Mouse (Mus musculus) adipocyte (in vitro differentiated cells): ENCODE data around the gene Lhfpl4.

Source experiments
- DNase-seq: peaks from one replicate; pipeline ENCODE4 v3.0.0-alpha.2; 2016; ENCODE audit warnings: low spot score

Gene Lhfpl4

DNA sequence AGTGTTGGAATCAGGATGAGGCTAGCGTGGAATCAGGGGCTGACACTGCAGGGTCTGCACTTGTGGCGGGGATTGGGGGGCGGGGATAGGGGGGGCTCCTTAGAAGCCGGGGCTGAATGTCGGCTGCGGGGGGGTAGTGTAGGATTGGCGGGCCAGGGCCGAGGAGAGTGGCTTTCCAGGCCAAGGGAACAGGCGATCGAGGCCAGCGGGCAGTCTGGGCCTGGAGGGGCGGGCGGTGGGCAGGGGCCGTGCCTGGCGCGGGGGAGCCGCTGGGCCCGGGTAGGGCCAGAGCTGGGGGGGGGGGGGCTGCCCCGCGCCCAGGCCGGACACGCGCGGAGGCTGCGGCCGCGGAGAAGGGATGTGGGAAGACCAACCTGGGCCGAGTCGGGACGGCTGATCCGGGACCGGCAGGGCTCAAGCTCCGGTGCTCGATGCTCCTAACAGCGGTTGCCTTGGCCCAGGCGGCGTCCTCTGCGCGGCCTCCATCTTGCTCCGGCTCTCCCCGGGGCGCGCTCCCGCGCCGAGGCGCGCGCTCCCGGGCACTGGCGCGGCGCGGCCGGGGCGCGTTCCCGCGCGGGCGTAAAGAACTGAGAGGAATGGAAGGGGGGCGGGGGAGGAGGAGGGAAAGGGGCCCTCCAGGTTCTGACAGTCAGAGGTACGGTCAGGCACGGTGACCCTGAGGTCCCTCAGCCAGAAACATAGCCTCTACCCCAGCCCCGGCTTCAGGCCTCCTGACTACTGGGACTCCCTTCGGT, at the start of gene Lhfpl4:
TSS of gene Lhfpl4 (minus strand) at position 544 of the 755 bp plus-strand sequence.
- DNase-seq, result no peak

DNA sequence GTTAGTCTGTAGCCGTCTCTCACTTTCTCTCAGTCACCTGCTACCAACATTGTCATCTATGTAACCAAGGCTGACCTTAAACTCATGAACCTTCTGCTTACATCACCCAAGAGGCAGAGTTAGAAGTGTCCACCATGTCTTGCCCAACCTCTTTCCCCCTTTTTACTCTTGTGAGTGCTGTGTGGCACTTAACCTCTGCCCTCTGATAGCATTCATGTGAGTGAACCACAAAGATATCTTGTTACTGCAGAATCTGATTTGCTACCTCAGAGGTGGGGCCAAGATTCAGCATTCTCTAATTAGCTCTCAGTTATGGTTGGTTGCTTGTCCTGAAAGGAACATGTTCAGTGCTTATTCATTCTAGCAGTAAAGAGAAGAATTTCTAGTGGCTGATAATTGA, 47.6 kb upstream of the Lhfpl4 start:
- no peak for DNase-seq

DNA sequence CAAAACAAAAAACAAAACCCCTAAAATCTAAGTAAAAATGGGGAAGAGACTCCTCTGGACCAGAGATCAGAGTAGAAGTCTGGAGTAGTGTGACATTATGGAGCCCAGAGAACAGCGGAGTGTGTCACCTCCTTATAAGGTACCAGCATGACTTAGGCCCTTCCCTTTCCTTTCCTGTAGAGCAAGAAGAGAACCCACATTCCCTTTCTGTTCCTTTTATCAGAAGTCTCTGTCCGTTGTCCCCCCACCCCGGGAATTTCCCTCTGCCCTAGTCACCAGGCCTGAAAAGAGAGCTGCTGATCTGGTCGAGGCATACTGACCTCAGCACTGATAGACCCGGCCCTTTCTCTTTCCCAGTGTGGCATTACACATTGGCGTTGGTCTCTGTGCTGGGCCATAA, 43.3 kb upstream of the Lhfpl4 start:
- DNase-seq, result peak; percentile 55

DNA sequence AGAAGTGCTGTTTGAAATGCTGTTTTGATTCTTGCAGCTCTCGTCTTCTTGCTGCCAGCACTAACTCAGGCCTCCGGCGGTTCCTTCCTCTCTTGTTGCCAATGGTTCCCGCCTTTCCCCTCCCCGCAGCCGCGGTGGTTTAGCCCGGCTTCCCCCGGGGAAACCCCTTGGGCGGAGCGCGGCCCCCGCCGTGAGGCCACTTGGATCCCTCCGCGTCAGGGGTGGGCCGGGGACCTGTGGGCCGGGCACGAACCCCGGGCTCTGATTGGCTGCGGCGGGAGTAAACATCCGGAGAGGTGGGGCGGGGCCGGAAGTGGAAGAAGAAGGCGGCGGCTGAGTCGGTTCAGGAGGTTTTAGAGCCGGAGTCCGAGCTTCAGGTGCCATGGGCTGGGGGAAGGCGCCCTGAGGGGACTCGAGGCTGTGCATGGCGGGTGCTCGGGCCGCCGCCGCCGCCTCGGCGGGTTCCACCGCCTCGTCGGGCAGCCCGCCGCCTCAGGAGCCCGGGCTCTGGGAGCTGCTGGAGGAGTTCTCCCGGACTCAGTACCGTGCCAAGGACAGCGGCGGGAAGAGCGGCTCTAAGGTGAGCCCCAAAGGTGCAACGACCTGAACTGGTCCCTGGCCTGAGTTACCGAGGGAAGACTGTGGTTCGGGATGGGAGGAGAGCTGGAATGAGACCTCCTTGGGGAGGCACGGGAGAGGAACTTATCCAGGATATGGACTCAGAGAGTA, 42.5 kb upstream of the Lhfpl4 start, which contains the start of gene Mtmr14:
TSS of gene Mtmr14 (plus strand) at position 302 of the 729 bp plus-strand sequence.
- DNase-seq, result peak; percentile 98

DNA sequence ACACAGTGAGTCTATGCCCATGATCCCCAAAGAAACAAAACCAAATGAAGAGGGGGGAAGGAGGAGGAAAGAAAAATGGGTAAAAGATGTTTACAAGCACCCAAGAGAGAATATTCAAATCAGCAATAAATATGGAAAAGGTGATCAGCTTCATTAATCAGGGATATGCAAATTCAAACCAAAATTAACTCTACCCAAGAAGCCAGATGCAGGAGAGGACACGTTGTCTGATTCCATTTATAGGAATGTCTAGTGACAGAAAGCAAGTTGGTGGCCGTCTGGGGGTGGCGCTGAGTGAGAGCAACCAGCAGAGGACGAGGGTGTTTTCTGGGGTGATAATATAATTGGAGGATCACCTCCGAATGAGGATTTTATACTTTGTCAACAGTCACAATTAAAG, 40.0 kb upstream of the Lhfpl4 start:
- no peak for DNase-seq

DNA sequence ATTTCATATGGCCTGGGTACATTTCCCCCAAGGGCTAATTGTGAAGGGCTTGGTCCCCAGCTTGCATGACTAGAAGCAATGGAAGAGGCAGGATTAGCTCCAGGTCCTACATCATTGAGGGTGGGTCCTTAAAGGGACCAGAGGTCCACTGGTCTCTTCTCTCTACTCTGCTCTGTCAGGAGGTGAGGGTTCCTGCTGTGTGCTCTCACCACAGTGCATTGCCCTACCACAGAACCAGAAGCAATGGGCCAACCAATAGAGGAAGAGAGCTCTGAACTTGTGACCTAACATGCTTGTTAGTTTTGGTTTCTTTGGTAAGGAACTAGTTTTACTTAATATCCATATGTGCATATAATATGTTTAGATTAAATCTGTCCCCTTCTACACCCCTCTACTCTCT, 31.5 kb upstream of the Lhfpl4 start:
- no peak for DNase-seq

DNA sequence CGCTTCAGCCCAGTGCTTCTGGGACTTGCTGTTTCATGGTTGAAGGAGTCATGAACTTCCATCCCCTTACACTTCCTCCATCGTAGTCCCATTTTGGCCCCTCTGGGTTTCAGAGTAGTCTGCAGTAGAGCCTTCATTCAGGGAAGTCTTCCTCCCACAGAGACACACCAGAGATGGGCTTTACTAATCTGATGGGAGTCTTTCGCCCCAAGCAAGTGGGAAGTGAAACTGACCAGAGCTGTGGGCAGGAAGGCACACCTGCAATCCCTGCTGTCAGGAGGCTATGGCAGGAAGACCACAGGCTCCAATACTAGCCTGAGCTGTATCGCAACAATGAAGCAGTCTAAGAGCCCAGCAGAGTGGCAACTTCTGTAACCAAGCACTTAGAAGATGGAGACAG, 30.6 kb upstream of the Lhfpl4 start:
- DNase-seq, result no peak

DNA sequence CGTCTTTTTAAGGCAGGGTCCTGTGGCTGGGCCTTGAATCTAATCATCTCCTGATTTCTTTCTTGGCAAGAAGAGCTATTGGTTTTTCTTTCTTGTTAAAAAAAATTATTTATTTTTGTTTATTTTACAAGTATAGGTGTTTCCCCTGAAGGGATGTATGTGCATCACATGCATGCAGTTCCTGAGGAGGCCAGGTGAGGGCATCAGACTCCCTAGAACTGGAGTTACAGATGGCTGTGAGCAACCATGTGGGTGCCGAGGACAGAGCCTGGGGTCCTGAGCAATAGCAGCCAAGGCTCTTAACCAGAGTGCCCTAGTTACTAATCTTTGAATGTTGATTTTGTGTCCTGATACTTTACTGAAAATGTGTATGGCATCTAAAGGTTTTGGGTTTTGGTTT, 21.1 kb upstream of the Lhfpl4 start:
- no peak for DNase-seq

DNA sequence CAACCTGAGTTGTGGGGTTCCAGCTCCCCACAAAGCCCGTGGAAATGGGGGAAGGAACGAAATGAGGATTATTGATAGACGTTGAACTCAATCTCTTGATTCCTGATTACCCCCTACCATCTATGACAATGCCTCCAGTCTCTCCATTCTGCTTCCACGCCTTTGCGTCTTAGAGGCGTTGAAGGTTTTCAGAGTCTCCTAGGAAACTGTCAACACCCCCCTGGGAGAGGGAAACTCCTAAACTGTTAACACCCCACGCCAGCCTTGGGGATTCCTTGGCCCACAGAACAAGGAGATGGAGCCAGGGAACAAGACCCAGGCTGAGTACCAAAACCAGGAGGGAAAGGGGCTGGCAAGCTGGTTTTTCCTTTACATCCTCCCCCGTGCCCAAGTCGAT, 410 bp upstream of the Lhfpl4 start:
- DNase-seq, result no peak

DNA sequence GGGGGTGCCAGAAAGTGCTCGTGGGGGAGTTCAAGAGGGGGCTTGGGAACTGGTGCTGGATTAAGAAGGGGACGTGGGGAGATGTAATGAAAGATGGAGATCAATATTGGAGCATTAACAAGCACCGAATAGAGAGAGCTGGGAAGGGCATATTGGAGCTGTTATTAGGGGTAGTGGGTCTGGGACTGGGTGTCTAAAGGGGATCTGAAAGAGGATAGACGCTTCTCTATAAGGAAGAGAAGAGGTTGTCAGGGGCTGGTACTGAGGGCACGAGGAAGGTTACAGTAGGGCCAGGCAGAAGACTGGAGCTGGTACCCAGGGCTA, 705 bp downstream of the Lhfpl4 start:
- DNase-seq, result no peak

DNA sequence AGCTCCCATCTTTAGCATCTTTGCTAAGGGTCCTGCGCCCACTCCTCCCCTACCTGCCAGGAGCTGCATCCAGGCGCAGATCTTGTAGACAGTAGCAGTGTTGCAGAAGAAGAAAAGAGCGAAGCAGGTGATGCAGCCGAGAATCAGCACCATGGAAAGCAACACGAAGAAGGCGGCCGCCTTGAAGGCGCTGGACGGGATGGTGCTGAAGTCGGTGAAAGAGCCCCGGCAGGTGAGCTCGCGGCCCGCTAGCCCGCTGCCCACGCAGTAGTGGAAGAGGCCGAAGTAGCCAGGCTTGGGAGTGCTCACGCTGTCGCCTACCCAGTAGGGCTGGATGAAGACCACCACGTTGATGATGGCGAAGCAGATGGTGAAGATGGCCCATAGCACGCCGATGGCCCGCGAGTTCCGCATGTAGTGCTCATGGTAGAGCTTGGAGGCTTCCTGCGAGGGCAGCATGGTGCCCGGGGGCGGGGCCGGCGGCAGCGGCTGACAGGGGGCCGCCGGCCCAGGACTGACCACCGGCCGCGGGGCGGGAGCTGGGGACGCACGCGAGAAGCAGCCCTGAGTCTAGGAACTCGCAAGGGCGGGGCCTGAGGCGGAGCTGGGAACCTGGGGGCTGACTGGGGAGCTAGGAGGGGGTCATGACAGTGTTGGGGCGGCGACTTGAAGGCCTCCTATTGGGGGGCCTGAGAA, 1.3 kb downstream of the Lhfpl4 start:
- no peak for DNase-seq

DNA sequence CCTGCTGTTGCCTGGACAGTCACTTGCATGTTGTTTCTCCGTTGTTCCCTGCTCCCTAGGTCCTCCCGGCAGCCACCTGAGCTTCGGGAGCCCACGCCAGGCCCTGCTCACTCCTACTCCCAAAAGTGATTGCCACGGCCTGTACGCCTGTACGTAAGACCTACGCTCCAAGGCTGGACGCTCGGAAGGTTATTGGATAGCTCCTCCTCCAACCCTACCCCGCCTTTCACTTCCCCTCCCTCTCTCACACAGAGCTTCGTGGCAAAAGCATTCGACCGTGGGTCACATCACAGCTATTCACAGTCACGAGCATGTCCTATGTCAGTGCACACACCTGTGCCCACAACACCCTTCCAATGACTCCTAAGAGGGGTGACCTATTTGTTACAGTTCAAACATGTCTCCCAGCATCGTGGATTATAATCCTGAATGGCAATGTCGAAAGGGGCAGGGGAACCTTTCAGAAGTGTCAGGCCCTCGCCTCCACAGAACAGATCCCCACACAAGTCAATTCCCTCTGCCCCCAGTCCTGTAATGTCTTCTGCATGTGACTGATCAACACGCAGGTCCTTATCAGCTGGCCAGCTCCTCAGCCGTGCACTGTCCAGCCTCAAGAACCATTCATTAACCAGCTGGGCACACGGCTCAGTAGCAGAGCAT, 10.2 kb downstream of the Lhfpl4 start:
- no peak for DNase-seq

DNA sequence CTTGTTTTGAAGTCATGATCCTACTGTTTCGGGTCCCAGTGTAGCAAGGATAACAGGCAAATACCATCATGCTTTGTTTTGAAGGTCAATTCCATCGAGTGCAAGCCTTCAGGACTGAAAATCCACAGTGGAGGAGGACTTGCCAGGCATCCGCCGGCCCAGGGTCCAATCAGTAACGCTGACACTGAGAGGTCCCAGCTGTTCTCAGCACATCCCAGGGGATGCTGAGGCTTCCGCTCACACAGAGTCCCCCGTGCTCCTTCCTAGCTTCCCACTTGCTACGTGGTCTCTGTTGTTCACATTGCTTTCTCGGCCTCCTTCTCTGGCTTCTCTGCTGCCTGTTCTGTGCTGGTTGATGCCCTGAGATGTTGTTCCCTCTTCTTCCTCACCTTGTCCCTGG, 11.0 kb downstream of the Lhfpl4 start:
- no peak for DNase-seq

DNA sequence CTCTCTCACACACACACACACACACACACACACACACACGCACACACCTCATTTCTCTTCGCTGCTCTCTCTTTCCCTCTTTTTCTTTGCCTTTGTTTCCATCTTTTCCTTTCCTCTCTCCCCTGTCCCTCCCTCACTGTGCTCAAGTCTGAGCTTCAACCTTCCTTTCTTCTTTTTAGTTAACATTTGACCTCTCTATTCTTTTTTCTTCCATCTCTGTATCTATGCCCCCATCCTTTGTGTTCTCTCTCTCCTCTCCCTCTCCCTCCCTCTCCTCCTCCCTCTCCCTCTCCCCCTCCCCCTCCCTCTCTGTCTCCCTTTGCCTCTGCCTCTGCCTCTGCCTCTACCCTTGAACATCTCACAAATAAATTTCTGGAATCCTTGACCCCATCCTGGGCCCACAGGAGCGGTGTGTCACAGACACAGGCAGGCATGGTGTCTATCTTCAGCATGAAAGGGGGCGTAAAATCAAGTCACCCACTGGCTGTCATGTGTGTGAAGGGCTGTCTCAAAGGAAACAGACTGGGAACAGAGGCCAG, 15.9 kb downstream of the Lhfpl4 start:
- no peak for DNase-seq

DNA sequence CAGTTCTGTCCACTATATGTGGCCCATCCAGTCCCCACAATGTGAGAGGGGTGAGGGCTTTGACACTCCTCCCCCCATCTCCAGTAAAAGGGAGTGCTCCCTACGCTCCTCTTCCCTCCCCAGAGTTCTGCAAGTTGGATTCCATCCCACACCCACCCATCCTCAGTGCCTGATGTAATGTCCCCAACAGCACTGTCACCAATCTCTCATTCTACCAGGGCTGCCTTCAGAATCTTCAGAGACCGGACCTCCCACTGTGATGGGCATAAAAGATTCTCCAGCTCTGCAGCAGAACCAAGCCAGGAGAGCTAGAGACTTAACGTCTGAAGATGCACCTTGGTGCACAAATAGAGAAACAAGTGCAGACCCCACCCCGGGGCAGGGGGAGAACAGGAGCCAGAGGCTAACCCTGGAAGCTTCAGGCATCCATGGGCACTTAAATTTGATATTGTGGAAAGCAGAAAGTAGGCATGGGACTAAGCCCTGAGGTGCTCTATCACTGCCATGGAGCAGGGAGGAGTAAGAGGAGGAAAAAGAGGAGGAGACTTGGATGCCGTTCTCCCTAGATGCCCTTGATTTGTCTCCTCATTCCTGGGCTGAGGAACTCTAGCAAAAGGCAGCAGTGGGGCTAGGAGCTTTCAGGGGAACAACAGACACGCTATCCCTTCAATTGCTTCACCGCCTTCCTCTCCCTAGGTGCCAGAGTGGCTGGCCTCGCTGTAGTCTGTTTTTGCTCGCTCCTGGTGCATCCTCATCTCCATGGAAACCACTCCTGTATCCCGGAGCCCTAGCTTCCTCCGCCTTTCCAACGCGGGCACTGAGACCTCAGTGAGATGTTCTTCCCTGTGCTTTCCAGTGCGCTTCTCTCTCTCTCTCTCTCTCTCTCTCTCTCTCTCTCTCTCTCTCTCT, 16.6 kb downstream of the Lhfpl4 start:
- DNase-seq, result no peak

DNA sequence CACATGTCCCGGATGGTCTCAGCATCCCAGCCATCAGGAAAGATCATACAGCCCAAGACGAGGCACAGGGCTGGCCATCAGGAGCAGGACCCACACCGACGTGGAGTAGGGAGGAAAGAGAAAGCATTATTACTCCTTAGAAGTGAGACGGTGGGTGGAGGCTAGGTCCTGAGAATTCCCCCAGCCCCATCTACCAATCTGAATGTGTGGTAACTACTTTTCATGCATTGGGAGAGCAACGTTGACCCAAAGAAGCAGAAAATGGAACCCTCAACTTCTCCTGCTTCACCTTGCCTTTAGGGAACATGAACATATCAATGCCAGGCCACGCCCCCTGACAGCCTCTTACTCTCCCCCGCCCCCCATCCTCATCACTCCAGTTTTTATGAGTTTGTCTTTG, 18.6 kb downstream of the Lhfpl4 start:
- no peak for DNase-seq

DNA sequence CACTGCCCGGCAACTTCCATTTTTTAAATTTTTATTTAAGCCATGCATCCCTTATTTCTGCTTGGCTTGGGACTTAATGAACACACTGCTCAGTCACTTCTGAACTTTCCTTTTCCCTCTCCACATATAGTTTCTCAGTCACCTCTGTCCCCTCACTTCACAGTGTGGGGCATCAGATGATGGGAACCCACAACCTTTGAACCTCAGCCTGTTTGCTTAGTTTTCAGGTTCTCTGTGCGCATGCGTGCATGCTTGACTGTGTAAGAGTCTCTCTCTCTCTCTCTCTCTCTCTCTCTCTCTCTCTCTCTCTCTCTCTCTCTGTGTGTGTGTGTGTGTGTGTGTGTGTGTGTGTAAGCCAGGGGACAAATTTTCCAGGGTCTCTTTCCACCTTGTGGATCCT, 19.7 kb downstream of the Lhfpl4 start:
- DNase-seq, result no peak

DNA sequence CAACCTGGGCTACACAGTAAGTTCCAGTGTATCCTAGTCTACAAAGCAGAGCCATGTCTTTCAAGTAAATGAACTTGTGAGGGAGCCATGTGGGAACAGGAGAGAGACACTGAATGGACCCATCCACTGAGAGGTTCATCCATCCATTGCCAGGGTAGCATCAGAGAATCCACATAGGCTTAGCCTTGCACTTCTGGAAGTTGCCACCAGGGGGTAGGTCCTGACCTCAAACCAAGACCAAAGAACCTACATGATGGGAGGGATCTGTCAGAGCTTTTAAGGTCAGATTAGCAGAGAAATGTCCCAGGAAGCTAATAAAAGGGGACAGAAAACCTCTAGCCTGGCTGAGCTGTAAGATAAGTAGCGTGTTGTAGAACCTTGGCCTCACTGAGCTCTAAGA, 22.6 kb downstream of the Lhfpl4 start:
- peak; percentile 87 for DNase-seq

DNA sequence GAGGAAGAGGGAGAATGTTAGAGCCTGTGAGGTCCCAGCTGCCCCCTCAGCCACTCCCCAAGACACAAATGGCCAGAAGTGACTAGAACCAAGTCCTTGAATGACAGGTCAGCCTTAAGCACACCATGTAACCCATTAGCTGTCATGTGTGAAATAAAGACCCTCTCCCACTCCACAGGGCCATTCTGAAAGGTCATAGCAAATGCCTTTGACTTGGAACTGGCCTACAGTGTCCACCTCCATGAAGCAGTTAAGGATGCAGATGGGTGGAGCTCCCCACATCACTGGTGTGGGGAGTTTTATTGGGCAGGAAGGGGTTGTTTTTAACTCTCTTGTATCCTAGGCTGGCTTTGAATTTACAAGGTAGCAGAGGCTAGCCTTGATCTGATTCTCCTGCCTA, 23.2 kb downstream of the Lhfpl4 start:
- DNase-seq, result no peak

DNA sequence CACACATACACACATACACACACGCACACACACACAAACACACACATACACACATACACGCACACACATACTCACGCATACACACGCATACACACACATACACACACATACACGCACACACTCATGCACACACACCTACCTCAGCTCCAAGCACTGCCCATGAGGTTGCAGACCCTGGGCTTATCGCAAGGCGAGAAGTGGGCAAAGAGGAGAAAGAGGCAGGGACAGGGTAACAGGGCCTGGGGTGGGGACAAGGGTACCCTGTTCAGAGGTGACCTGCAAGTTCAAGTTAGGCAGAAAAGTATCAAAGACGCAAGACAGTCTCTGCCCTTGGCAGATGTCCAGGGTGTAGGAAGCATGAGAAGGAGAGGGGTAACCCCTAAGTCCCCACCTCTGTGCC, 24.5 kb downstream of the Lhfpl4 start:
- peak; percentile 31 for DNase-seq

DNA sequence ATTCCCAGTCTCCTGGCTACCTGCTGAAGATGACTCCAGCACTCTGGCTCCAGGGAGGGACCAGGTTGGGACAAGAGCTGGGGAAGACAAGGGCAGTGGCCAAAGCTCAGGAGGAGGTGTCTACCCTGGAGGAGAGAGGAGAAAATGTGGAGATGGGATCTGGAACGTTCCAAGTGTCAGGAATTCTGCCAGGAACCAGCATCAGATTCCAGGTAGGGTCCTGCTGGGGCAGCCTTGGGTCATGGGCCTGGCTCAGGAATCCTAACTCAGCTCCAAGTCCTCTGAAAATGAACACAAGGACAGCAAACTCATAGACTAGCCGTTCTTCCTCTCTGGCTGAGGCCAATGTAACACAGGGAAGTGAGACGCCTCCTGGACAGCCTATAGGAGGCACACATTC, 25.3 kb downstream of the Lhfpl4 start:
- no peak for DNase-seq
